Mouse (Mus musculus) macrophage (primary cell): ENCODE data around the gene Cdkn1c. TPM values are rescaled to one million over a fixed set of nuclear protein-coding genes. Genes with fewer than 3 reads are reported as not detected.

Experiments
- H3K27ac ChIP-seq: fragments of 350-480 bp; formaldehyde crosslinking; 2 replicates; pipeline ENCODE4 v1.9.0; 2021
- H3K36me3 ChIP-seq: fragments of 350-480 bp; formaldehyde crosslinking; 2 replicates; pipeline ENCODE4 v1.9.0; 2021; ENCODE audit errors: inconsistent target
- H3K4me3 ChIP-seq: fragments of 350-480 bp; formaldehyde crosslinking; 2 replicates; pipeline ENCODE4 v1.9.0; 2021; ENCODE audit errors: inconsistent target
- H3K79me2 ChIP-seq: fragments of 350-480 bp; formaldehyde crosslinking; 2 replicates; pipeline ENCODE4 v1.9.0; 2021; ENCODE audit errors: inconsistent target
- WGBS: methylation state at CpG from one replicate; pipeline ENCODE4 v1.1.7; 2026; ENCODE audit warnings: inconsistent platforms; ENCODE audit not compliant: missing documents; 5-methylcytosine and 5-hydroxymethylcytosine counted together
- polyA plus RNA-seq: library from polyadenylated mRNA; stranded (reverse); fragments of 250-400 nt; gene quantifications from 3 replicates; pipeline ENCODE4 v1.2.4, GENCODE M21; 2018; ENCODE audit warnings: inconsistent platforms
- total RNA-seq, 78 experiments: library from RNA; depleted of rRNA; stranded (reverse); fragments of 250-400 nt; gene quantifications; 1 replicate in 9 of 78; 2 replicates in 24 of 78; 3 replicates in 43 of 78; 4 replicates in 2 of 78; pipeline ENCODE4 v1.2.4; 2018; ENCODE audit warnings: inconsistent platforms in 56 of 78

Gene Cdkn1c
- total RNA-seq (2018; cell fraction: chromatin; rRNA removed) = 10 to 100 TPM in 6 of 26 experiments, 1 to 10 TPM in 18, under 1 TPM in 2; 0.44 to 53.0 (median 3.0) TPM
- total RNA-seq (2018; cell fraction: cytosol; rRNA removed) = 10 to 100 TPM in 19 of 26 experiments, 1 to 10 TPM in 7; 4.3 to 88.1 (median 40.5) TPM
- total RNA-seq (2018; cell fraction: nucleus; rRNA removed) = 10 to 100 TPM in 12 of 26 experiments, 1 to 10 TPM in 14; 1.4 to 37.1 (median 7.4) TPM
- polyA plus RNA-seq = 16.5 to 94.4 TPM (median 33.3 TPM) in 3 replicates

- H3K79me2 ChIP-seq = no peaks in the 10 kb centered on the region
- H3K27ac ChIP-seq = no peak within 1 kb of the TSS
- H3K4me3 ChIP-seq = no peak within 1 kb of the TSS
- WGBS = 55% methylated on average over 37 of the region's 48 CpGs
- no peaks in the 10 kb centered on the region for H3K36me3 ChIP-seq
Observed at GRCm38 (mm10) chr7:143460874-143461273, at the start of gene Cdkn1c. Cdkn1c (minus strand) TSS chr7:143461050.

GRCm38 (mm10) chr7:143509566-143509965 lies 48.7 kb upstream of the Cdkn1c start:
- no peak overlapping the region for H3K27ac ChIP-seq
- WGBS = 76% methylated on average over 1 of the region's 1 CpGs
- H3K79me2 ChIP-seq = no peaks in the 10 kb centered on the region
- H3K36me3 ChIP-seq = peaks cover 12% of the 10 kb centered on the region
- no peak overlapping the region for H3K4me3 ChIP-seq

- 51% methylated on average over 7 of the region's 7 CpGs for WGBS
- Histone ChIP-seq H3K79me2 (no peaks in the 10 kb centered on the region), H3K36me3 (no peaks in the 10 kb centered on the region), H3K27ac (no peak overlapping the region), H3K4me3 (no peak overlapping the region)
Observed at GRCm38 (mm10) chr7:143506675-143507074, 45.8 kb upstream of the Cdkn1c start.

GRCm38 (mm10) chr7:143506271-143506670 lies 45.4 kb upstream of the Cdkn1c start:
- no peak overlapping the region for H3K27ac ChIP-seq
- no peak overlapping the region for H3K4me3 ChIP-seq
- no peaks in the 10 kb centered on the region for H3K79me2 ChIP-seq
- 77% methylated on average over 7 of the region's 7 CpGs for WGBS
- no peaks in the 10 kb centered on the region for H3K36me3 ChIP-seq

- H3K27ac ChIP-seq = no peak overlapping the region
- no peaks in the 10 kb centered on the region for H3K79me2 ChIP-seq
- no peak overlapping the region for H3K4me3 ChIP-seq
- WGBS = 25% methylated on average over 10 of the region's 11 CpGs
- H3K36me3 ChIP-seq = no peaks in the 10 kb centered on the region
Observed at GRCm38 (mm10) chr7:143505823-143506222, 45.0 kb upstream of the Cdkn1c start.

GRCm38 (mm10) chr7:143505411-143505810 lies 44.6 kb upstream of the Cdkn1c start:
- no peaks in the 10 kb centered on the region for H3K79me2 ChIP-seq
- no peaks in the 10 kb centered on the region for H3K36me3 ChIP-seq
- WGBS = 76% methylated on average over 2 of the region's 2 CpGs
- H3K4me3 ChIP-seq = no peak overlapping the region
- no peak overlapping the region for H3K27ac ChIP-seq

- no peaks in the 10 kb centered on the region for H3K36me3 ChIP-seq
- WGBS = 92% methylated on average over 6 of the region's 6 CpGs
Observed at GRCm38 (mm10) chr7:143503926-143504325, 43.1 kb upstream of the Cdkn1c start.

GRCm38 (mm10) chr7:143502418-143503200 lies 41.8 kb upstream of the Cdkn1c start, which contains the start of gene Phlda2:
Phlda2 (minus strand) TSS chr7:143503150.
- no peaks in the 10 kb centered on the region for H3K79me2 ChIP-seq
- no peak within 1 kb of the TSS for H3K4me3 ChIP-seq
- no peaks in the 10 kb centered on the region for H3K36me3 ChIP-seq
- WGBS = 2% methylated on average over 51 of the region's 51 CpGs
- H3K27ac ChIP-seq = no peak within 1 kb of the TSS

More at GRCm38 (mm10) chr7:143503926-143504325, 43.1 kb upstream of the Cdkn1c start:
- H3K79me2 ChIP-seq = no peaks in the 10 kb centered on the region
- no peak overlapping the region for H3K27ac ChIP-seq
- H3K4me3 ChIP-seq = no peak overlapping the region

GRCm38 (mm10) chr7:143501643-143502417 lies 41.0 kb upstream of the Cdkn1c start:
- H3K79me2 ChIP-seq = no peaks in the 10 kb centered on the region
- no peaks in the 10 kb centered on the region for H3K36me3 ChIP-seq
- no peak overlapping the region for H3K27ac ChIP-seq
- H3K4me3 ChIP-seq = no peak overlapping the region
- WGBS = 5% methylated on average over 55 of the region's 55 CpGs

GRCm38 (mm10) chr7:143500912-143501311 lies 40.1 kb upstream of the Cdkn1c start:
- 64% methylated on average over 2 of the region's 2 CpGs for WGBS
- Histone ChIP-seq H3K36me3 (no peaks in the 10 kb centered on the region), H3K79me2 (no peaks in the 10 kb centered on the region), H3K4me3 (no peak overlapping the region), H3K27ac (no peak overlapping the region)

- 94% methylated on average over 4 of the region's 4 CpGs for WGBS
- Histone ChIP-seq H3K27ac (no peak overlapping the region), H3K79me2 (no peaks in the 10 kb centered on the region), H3K36me3 (no peaks in the 10 kb centered on the region), H3K4me3 (no peak overlapping the region)
Observed at GRCm38 (mm10) chr7:143498584-143498983, 37.7 kb upstream of the Cdkn1c start.

GRCm38 (mm10) chr7:143495104-143495961 lies 34.5 kb upstream of the Cdkn1c start:
- 3% methylated on average over 8 of the region's 8 CpGs for WGBS

GRCm38 (mm10) chr7:143493616-143494126 lies 32.8 kb upstream of the Cdkn1c start:
- no peak overlapping the region for H3K27ac ChIP-seq
- H3K79me2 ChIP-seq = no peaks in the 10 kb centered on the region
- H3K4me3 ChIP-seq = no peak overlapping the region
- WGBS = 89% methylated on average over 6 of the region's 6 CpGs
- H3K36me3 ChIP-seq = no peaks in the 10 kb centered on the region

More at GRCm38 (mm10) chr7:143495104-143495961, 34.5 kb upstream of the Cdkn1c start:
- Histone ChIP-seq H3K4me3 (no peak overlapping the region), H3K27ac (no peak overlapping the region), H3K79me2 (no peaks in the 10 kb centered on the region), H3K36me3 (no peaks in the 10 kb centered on the region)

- H3K4me3 ChIP-seq = no peak overlapping the region
- H3K36me3 ChIP-seq = no peaks in the 10 kb centered on the region
- WGBS = 96% methylated on average over 6 of the region's 6 CpGs
- H3K79me2 ChIP-seq = no peaks in the 10 kb centered on the region
- no peak overlapping the region for H3K27ac ChIP-seq
Observed at GRCm38 (mm10) chr7:143489735-143490134, 28.9 kb upstream of the Cdkn1c start.
